Mouse (Mus musculus) embryonic stem cell, embryonic (primary cell): ENCODE measurements around the gene Hnf4a.

Experiments used
- CTCF ChIA-PET, 4 experiments: fragments of 300-600 bp in 2 of 4; fragments of 350-600 bp in 2 of 4; sonication (Branson Sonifier 250); formaldehyde crosslinking; loops; one replicate each; lab custom pipeline; 2022; ENCODE audit warnings: inconsistent platforms in 2 of 4; lab: Charles Lee
- POLR2A ChIA-PET, 4 experiments: fragments of 300-600 bp in 2 of 4; fragments of 350-600 bp in 2 of 4; sonication (Branson Sonifier 250); formaldehyde crosslinking; loops; one replicate each; lab custom pipeline; 2022; ENCODE audit warnings: antibody characterized with exemption in 4 of 4, inconsistent platforms in 1 of 4; lab: Charles Lee

Hnf4a gene

DNA sequence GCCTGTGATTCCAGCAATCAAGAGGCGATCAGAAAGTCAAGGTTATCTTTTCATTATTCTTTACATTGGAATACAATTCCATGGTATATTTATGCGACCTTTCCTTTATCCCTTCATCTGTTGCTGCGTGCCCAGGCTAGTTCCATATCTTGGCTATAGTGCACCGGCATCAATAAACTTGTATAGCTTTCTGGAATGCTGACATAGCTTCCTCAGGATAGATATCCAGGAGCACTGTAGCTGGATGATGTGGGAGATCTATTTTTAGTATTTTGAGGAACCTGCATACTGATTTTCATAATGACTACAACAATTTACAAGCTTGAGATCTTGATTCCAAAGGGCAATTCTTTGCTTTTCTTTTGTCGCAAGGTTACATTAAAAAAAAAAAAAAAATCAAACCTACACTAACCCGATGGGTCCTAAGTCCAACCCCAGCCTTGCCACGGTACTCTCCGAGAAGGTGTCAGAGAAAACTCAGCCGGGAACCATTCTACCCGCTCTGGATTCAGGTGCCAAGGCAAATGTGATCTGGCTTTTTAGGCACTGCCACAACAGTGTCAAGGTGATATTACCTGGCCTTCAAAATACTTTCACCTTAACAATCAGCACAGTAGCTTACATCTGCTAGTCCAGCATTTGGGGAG, 87.2 kb downstream of the Hnf4a start:
- ChIA-PET CTCF (interaction anchor here in 2 of 4 experiments (0.6 to 1.3 kb wide), 4 partner anchors 33 to 254 kb away, joined by 3 to 10 read pairs (median 3); no protein-coding TSS in a partner anchor), POLR2A (interaction anchor here in 2 of 4 experiments (0.6 to 1.2 kb wide), 2 partner anchors 8 to 14 kb away, joined by 4 read pairs; no protein-coding TSS in a partner anchor)

DNA sequence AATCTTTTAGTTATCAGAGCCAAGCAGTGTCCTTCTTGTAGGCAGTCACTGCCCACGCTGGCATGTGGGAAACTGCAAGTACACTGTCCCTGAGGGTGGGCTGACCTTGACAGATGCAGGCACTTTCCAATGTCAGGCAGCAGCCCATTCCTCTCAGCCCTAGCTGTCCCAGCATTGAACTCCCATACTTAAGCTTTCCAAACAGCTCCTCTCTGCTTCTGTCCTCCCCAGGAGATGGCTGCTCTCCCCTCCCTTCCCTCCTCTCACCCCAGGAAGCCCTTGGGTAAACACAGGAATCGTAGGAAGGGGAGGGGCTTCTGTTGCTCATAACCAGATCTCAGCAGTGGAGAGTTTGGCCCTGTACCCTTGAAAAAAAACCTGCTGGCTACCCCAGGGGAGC, 88.5 kb downstream of the Hnf4a start:
- ChIA-PET CTCF (interaction anchor here in 2 of 4 experiments (0.7 to 4.9 kb wide), 5 partner anchors 9 to 243 kb away, joined by 3 to 33 read pairs (median 4); no protein-coding TSS in a partner anchor), POLR2A (no interaction called here)

DNA sequence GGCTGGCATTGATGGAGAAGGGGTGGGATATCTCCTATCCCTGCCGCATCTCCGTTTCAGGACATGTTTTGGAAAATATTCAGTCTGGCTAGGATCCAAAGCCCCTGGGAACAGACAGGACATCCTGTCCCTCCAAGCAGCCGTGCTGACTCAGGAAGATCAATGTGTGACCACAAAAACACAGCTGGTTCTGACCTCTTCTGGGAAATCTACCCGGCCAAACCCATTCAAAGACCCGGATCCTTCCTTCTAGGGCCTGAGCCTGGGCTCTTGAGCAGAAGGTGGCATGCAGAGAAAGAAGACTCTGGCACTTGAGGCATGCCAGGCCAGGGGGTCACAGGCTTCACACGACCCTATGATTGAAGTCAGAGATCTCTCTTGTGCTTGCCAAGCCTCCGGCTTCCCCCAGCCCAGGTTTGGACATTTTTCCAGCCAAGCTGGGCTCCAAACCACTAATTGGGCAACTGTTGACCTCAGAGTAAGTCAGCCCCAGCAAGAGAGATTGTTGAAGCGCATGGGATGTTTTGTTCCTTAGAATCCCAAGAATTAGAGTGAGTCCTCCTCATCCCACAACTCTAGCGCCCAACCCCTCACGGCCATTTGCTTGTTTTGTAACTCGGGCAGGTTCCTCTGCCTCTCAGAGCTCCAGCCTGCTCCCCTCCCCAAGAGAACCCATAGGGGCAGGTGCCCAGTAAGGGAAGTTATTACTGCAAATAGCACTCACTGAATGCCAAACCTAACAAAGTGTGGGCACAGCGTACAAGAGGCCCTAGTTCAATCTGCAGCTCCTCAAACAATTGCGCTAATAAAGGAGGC, 89.7 kb downstream of the Hnf4a start:
- ChIA-PET POLR2A (no interaction called here), CTCF (interaction anchor here in 2 of 4 experiments (0.8 to 4.9 kb wide), 6 partner anchors 10 to 241 kb away, joined by 3 to 33 read pairs (median 5); no protein-coding TSS in a partner anchor)

DNA sequence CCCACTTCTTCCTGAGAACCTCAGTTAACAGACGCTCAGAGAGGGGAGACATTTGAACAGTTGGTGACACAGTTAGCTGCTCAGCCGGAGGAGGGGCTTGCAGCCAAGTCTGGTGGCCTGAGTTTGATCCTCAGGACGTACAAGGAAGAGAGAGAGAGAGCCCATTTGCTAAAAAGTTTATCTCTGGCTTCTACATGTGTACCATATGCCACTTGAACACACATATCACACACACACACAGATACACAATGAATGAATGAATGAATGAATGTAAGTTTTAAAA, 90.2 kb downstream of the Hnf4a start:
- ChIA-PET CTCF (interaction anchor here in 2 of 4 experiments (0.8 to 4.9 kb wide), 6 partner anchors 10 to 191 kb away, joined by 3 to 33 read pairs (median 8); no protein-coding TSS in a partner anchor), POLR2A (interaction anchor here in 1 of 4 experiments (0.6 kb wide), 1 partner anchor 62 kb away, joined by 5 read pairs; no protein-coding TSS in a partner anchor)

DNA sequence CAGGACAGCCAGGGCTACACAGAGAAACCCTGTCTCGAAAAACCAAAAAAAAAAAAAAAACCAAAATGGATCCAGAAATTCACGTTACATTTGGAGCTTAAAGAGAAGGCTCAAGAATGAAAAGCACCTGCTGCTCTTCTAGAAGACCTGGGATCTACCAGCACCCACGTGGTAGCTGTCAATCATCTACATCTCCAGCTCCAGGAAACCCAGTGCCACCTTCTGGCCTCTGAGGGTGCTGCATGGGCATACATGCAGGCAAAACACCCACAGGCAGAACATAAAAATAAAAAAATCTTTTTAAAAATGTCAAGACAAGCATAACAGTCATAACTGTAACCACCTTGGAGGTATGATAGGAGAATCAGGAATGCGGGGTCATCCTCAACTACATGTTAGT, 91.1 kb downstream of the Hnf4a start:
- CTCF ChIA-PET, result interaction anchor here (0.5 to 4.9 kb wide), 19 partner anchors 10 to 1186 kb away, joined by 3 to 33 read pairs (median 4); no protein-coding TSS in a partner anchor
- POLR2A ChIA-PET, result interaction anchor here (0.6 to 1.1 kb wide), 5 partner anchors 10 to 851 kb away, joined by 3 to 6 read pairs (median 3); no protein-coding TSS in a partner anchor

DNA sequence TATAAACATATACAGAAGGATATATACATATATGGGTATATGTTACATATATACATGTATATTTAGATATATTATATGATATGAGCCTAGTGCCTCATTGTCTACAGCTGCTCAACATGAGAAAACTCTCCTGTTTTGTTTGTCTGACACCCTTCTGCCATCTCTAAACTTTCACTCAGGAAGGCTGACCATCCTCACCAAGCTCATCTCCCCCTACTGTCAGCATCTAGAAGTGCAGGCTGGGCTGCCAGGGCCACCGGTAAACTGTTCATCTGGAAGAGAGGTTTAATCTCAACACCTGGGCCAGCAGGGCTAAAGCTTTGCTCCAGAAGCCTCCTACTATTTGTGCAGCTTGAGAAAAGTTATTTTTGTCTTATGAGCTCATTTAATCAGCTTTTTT, 92.6 kb downstream of the Hnf4a start:
- CTCF ChIA-PET, result interaction anchor here (0.5 to 4.9 kb wide), 32 partner anchors 9 to 395 kb away, joined by 3 to 33 read pairs (median 4); partner anchors contain the start of genes Ada (in 1 of the 4) and Fitm2 (in 1 of the 4)
- POLR2A ChIA-PET, result interaction anchor here in 3 of 4 experiments (0.8 to 2.1 kb wide), 11 partner anchors 8 to 180 kb away, joined by 3 to 7 read pairs (median 5); partner anchors contain the start of gene Serinc3 (in 1 of the 3)

DNA sequence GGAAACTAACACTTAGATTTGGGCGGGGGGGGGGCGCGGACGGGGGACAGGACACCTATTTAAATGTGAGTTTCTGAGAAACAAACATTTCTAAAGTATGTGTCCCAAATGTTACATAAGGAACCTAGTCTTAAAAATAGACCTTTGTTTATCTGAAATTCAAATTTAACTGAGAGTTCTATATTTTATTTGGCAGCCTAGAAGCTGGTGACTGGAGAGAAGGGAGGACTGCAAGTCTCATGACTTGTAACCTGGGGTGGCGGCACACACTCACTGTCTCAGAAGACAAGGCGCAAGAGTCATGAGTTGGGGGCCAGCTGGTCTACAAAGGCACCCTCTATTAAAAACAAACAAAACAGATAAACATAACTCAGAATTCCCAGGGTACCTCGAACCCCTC, 94.5 kb downstream of the Hnf4a start:
- ChIA-PET CTCF (interaction anchor here in 3 of 4 experiments (0.7 to 1.2 kb wide), 3 partner anchors 9 to 237 kb away, joined by 3 read pairs; no protein-coding TSS in a partner anchor), POLR2A (interaction anchor here in 1 of 4 experiments (0.6 to 0.7 kb wide), 2 partner anchors 317 to 855 kb away, joined by 3 read pairs; no protein-coding TSS in a partner anchor)

DNA sequence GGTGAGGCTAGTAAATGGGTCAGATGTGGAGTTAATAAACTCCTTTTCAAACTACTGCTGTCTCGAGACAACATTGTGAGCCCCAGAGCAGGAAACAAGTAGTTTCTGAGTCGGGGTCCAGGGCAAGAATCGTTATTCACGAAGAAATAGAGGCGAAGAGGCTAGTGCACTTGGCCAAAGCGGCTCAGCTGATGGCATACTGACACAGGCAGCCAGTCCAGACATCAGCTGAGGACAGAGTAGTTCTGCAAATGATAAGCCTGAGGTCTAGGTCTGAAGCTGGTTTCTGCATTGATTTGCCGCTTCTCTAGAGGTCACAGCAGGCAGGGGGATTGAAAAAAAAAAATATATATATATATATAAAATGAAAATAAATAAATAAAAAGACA, 95.1 kb downstream of the Hnf4a start:
- ChIA-PET CTCF (interaction anchor here (0.5 to 1.6 kb wide), 12 partner anchors 10 to 237 kb away, joined by 3 to 7 read pairs (median 4); partner anchors contain the start of gene Fitm2 (in 1 of the 4)), POLR2A (interaction anchor here in 3 of 4 experiments (0.6 to 1.6 kb wide), 8 partner anchors 10 to 316 kb away, joined by 3 to 7 read pairs (median 4); no protein-coding TSS in a partner anchor)

DNA sequence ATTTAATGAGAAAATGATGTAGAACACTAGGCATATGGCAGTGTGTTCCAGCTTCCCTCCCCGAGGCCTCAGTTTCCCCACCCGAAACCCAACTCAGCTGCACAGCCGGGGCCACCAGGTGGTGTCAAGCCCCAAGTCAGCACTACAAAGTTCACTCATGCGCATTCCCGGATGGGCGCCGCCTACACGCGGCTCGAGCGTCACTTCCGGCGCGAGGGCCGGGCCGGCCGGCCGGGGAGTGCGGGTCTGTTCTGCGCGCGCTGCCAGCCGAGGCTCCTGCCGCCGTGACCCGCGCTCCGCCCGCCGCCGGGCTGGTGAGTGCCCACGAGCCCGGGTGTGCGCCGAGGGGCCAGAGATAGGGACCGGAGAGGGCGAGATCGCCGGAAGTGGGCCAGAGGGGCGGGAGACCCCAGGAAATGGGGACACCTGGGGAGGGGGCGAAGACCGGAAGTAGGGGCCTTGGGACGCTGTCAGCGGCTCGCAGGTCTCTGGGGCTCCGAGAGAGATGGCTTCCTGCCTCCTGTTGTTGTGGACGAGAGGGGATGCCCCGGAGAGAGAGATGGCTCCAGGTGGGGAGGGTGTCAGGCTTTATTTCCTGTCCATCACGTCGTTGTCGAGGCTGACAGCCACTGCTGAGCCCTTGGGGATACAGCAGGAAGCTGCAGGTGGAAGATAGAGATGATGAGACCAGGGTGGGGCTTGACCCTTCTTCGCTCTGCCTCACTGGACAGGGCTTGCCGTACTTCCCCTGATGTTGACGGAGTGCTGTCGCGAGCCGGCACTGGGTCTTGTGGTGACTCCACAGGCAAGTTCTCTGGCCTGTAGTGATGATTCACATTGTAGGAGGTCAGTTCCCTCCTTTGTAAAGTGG, 95.7 kb downstream of the Hnf4a start, which contains the start of gene Ttpal:
Ttpal (plus strand) TSS at position 214 of the 871 bp plus-strand sequence.
- ChIA-PET CTCF (interaction anchor here (0.5 to 1.6 kb wide), 14 partner anchors 10 to 236 kb away, joined by 3 to 7 read pairs (median 3); partner anchors contain the start of gene Fitm2 (in 1 of the 4)), POLR2A (interaction anchor here in 3 of 4 experiments (0.6 to 1.6 kb wide), 8 partner anchors 9 to 185 kb away, joined by 3 to 7 read pairs (median 4); no protein-coding TSS in a partner anchor)

DNA sequence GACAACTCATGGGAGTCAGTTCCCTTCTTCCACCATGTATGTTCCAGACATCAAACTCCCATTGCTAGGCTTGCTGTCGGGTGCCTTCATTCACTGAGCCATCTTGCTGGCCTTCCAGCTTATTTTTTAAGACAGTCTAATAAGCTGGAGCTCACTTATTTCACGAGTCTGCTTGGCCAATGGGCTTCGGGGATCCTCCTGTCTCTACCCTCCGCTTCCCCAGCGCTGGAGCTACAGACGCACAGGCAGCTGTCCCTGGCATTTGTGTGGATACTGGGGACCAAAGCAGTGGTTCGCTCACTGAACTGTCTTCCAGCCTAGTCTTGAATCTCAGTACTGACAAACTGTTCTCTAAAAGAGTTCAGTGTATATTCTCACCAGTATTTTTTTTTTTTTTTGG, 99.6 kb downstream of the Hnf4a start:
- POLR2A ChIA-PET, result interaction anchor here in 2 of 4 experiments (0.7 to 2.7 kb wide), 5 partner anchors 10 to 233 kb away, joined by 3 to 16 read pairs (median 3); no protein-coding TSS in a partner anchor
- CTCF ChIA-PET, result interaction anchor here in 2 of 4 experiments (0.5 to 1.7 kb wide), 3 partner anchors 14 to 71 kb away, joined by 3 to 6 read pairs (median 4); no protein-coding TSS in a partner anchor

DNA sequence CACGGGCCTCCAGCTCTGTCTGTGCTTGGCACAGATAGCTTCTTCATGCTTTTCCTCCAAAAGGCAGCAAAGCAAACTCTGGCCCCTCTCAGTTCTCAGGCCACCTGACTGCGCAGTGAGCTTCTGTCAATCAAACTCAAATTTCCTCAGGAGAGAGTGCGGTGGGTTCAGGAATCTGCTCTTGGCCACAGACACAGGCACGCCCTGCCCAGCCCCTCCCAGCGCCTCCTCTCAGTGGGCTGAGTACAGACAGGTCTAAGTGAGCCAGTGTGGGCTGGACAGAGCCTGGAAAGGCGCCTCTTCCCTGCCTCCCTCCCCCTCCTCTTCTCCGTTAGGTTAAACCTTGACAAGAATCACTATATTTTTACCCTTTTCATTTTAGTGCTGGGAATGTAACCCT, 101.4 kb downstream of the Hnf4a start:
- ChIA-PET CTCF (interaction anchor here in 3 of 4 experiments (0.6 to 5.0 kb wide), 11 partner anchors 9 to 315 kb away, joined by 3 to 28 read pairs (median 4); no protein-coding TSS in a partner anchor), POLR2A (interaction anchor here in 3 of 4 experiments (0.6 to 2.7 kb wide), 20 partner anchors 9 to 595 kb away, joined by 3 to 16 read pairs (median 3); partner anchors contain the start of genes Pkig (in 1 of the 3) and Serinc3 (in 1 of the 3))

DNA sequence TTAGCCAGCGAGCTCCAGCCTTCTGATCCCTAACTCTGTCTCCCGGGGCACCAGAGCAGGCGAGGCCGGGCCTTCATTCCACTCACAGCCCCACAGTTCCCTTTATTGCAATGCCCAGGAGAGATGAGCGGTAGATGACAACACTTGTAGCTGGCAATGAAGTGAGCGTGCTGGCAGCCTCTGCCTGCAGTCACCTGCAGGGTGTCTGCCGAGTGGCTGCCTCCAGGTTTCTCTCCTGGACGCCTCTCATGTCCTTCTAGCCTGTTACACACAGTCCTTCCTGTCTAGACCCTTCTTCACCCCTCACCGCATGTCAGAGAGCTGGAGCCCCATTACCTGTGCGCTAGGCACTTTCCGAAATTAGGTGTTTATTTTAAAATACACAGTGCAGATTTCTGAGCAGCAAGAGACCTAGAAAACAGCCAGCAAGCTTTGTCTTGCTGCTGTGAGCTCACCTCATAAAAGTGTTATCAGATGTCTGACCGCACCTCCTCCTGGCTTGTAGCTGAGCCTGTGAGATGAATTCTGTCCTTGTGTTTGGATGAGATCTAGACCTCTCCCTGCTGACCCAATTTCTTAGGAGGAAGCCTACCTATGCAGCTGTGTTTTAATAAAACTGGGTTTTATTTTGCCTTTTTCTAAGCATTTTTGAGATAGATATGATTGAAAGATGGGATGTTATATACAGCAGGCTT, 102.8 kb downstream of the Hnf4a start:
- POLR2A ChIA-PET, result interaction anchor here in 3 of 4 experiments (0.5 to 2.3 kb wide), 9 partner anchors 9 to 384 kb away, joined by 3 to 5 read pairs (median 3); no protein-coding TSS in a partner anchor
- CTCF ChIA-PET, result interaction anchor here in 2 of 4 experiments (0.9 to 5.0 kb wide), 4 partner anchors 11 to 24 kb away, joined by 3 to 28 read pairs (median 6); no protein-coding TSS in a partner anchor

DNA sequence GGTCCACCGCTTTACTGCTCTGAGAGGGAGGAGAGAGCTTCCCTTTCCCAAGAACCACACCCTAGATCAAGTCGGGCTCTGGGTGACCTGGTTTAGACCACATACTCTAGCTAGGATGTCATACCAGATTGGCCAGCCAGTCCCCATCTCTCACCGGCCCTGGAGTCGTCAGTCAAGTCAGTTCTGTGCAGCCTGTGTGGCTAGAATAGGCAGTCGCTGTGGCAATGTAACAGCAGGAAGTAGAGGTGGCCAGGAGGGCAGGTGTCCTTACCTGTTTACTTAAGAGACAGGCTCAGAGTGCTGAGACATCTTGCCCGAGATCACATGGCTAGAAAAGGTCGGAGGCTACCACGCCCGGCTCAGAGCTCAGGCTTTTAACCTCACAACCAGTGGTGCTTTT, 104.6 kb downstream of the Hnf4a start:
- POLR2A ChIA-PET, result interaction anchor here in 2 of 4 experiments (0.6 to 1.6 kb wide), 4 partner anchors 9 to 65 kb away, joined by 3 to 7 read pairs (median 5); partner anchors contain the start of gene Ttpal (in 1 of the 2)

DNA sequence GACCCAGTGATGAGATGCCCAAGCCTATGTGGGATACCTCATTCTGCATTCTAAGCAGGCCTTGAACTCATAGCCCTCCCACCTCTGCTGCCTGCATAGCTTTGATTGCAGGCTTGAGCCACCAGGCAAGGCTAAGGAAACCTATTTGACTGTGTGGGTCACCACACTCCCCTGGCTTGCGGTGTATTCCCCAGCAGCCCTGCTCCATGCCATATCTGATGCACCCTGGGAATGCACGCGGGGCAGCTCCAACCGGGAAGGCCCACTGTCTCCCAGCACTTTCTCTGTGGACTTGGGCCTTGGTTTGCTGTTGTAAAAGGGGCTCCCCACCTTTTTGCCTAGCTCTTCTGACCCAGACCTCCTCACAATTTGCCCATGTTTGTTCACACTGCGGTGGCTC, 106.6 kb downstream of the Hnf4a start:
- ChIA-PET CTCF (interaction anchor here in 1 of 4 experiments (1.0 kb wide), 1 partner anchor 78 kb away, joined by 3 read pairs; no protein-coding TSS in a partner anchor), POLR2A (interaction anchor here in 1 of 4 experiments (0.6 kb wide), 1 partner anchor 1156 kb away, joined by 3 read pairs; no protein-coding TSS in a partner anchor)

More for the DNA sequence above, 104.6 kb downstream of the Hnf4a start:
- CTCF ChIA-PET, result interaction anchor here in 2 of 4 experiments (2.8 to 5.0 kb wide), 2 partner anchors 12 kb away, joined by 7 to 28 read pairs; no protein-coding TSS in a partner anchor

DNA sequence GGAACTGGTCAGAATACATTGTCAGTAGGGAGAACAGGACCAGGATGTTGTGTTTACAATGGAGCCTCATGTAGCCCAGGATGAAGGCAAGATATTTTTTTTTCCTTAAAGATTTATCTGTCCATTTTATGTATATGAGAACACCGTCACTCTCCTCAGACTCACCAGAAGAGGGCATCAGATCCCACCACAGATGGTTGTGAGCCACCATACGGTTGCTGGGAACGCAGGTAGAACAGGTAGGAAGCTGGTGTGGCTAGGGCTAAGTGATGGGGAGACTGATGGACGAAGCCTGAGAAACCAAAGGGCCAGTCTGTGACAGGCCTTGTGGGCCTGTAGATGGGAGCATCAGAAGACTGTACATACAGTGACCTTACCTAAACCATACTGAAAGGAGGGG, 107.4 kb downstream of the Hnf4a start:
- POLR2A ChIA-PET, result no interaction called here
- CTCF ChIA-PET, result interaction anchor here in 2 of 4 experiments (0.6 to 1.4 kb wide), 3 partner anchors 79 to 1577 kb away, joined by 3 to 4 read pairs (median 3); no protein-coding TSS in a partner anchor
